Mouse (Mus musculus): Measurements from ENCODE around the gene Gab3. TPM values are rescaled to one million over a fixed set of nuclear protein-coding genes. Genes with fewer than 3 reads are reported as not detected.

Gab3 gene
- polyA plus RNA-seq (2017; shearing (Covaris generic)): 10 to 100 TPM; 16.3 to 17.8 (median 16.4) TPM

GRCm38 (mm10) chrX:75084774-75085508 lies at the start of gene Gab3:
Gene Gab3 (minus strand): TSS chrX:75085458.
- ATAC-seq: peak; percentile 80

GRCm38 (mm10) chrX:75130467-75131160 lies 45.4 kb upstream of the Gab3 start, which contains the start of gene Mpp1:
Gene Mpp1 (minus strand): TSS chrX:75131016.
- peak; percentile 87 for ATAC-seq

GRCm38 (mm10) chrX:75129474-75129873 lies 44.2 kb upstream of the Gab3 start:
- ATAC-seq: no peak

GRCm38 (mm10) chrX:75128333-75128980 lies 43.2 kb upstream of the Gab3 start:
- peak; percentile 39 for ATAC-seq

- no peak for ATAC-seq
These were observed 41.6 kb upstream of the Gab3 start for GRCm38 (mm10) chrX:75126893-75127292.

GRCm38 (mm10) chrX:75125606-75126005 lies 40.3 kb upstream of the Gab3 start:
- no peak for ATAC-seq

- ATAC-seq: no peak
These were observed 30.3 kb upstream of the Gab3 start for GRCm38 (mm10) chrX:75115550-75115949.

GRCm38 (mm10) chrX:75102293-75102692 lies 17.0 kb upstream of the Gab3 start:
- ATAC-seq: no peak

GRCm38 (mm10) chrX:75098799-75099198 lies 13.5 kb upstream of the Gab3 start:
- ATAC-seq: no peak

- peak; percentile 15 for ATAC-seq
These were observed 11.0 kb upstream of the Gab3 start for GRCm38 (mm10) chrX:75096163-75096770.

- ATAC-seq: peak; percentile 96
These were observed 10.3 kb upstream of the Gab3 start, which contains the start of gene Dkc1 for GRCm38 (mm10) chrX:75095369-75096162. Gene Dkc1 (plus strand): TSS chrX:75095854.

- peak; percentile 42 for ATAC-seq
These were observed 396 bp upstream of the Gab3 start for GRCm38 (mm10) chrX:75085654-75086053.

GRCm38 (mm10) chrX:75083982-75084773 lies 1.1 kb downstream of the Gab3 start:
- ATAC-seq: peak; percentile 65

- ATAC-seq: no peak
These were observed 2.9 kb downstream of the Gab3 start for GRCm38 (mm10) chrX:75082351-75082750.

GRCm38 (mm10) chrX:75056120-75056775 lies 29.0 kb downstream of the Gab3 start:
- no peak for ATAC-seq

- no peak for ATAC-seq
These were observed 38.2 kb downstream of the Gab3 start for GRCm38 (mm10) chrX:75046921-75047635.

- ATAC-seq: no peak
These were observed 39.3 kb downstream of the Gab3 start for GRCm38 (mm10) chrX:75045931-75046330.

- ATAC-seq: no peak
These were observed 40.7 kb downstream of the Gab3 start for GRCm38 (mm10) chrX:75044595-75044994.

GRCm38 (mm10) chrX:75036626-75037025 lies 48.6 kb downstream of the Gab3 start:
- no peak for ATAC-seq

GRCm38 (mm10) chrX:75035162-75035561 lies 50.1 kb downstream of the Gab3 start:
- no peak for ATAC-seq
